Mouse (Mus musculus) intestine, postnatal 0 days (tissue): ENCODE data around the gene Anpep. TPM values are rescaled to one million over a fixed set of nuclear protein-coding genes. Genes with fewer than 3 reads are reported as not detected.
"Not testable (repeated sequence)": the region's sequence is repeated elsewhere in the genome, so short reads cannot be mapped to it uniquely, and the experiment has no call there.

Experiments used
- ATAC-seq: fragments of 200-750 bp; cut with Nextera tagmentation; 2 replicates; pipeline ENCODE4 v1.8.0; 2017; ENCODE audit warnings: mild to moderate bottlenecking, moderate TSS enrichment, moderate library complexity
- H3K27ac ChIP-seq: fragments of 300-500 bp; sonication (generic); 2 replicates; pipeline ENCODE4 v1.5.1; 2014; ENCODE audit warnings: mild to moderate bottlenecking, low read depth, low read length, moderate library complexity
- H3K27me3 ChIP-seq: fragments of 300-500 bp; sonication (generic); replicated peaks from 2 replicates; pipeline ENCODE4 v1.6.1; 2014; ENCODE audit warnings: low read length, mixed read lengths; ENCODE audit not compliant: control insufficient read depth, insufficient read depth
- H3K36me3 ChIP-seq: fragments of 300-500 bp; sonication (generic); 2 replicates; pipeline ENCODE4 v1.6.1; 2014; ENCODE audit warnings: mild to moderate bottlenecking, moderate library complexity; ENCODE audit not compliant: control insufficient read depth, insufficient read depth
- H3K4me1 ChIP-seq: fragments of 300-500 bp; sonication (generic); replicated peaks from 2 replicates; pipeline ENCODE4 v1.6.1; 2014; ENCODE audit warnings: antibody characterized with exemption, low read length, mixed read lengths; ENCODE audit not compliant: control insufficient read depth, insufficient read depth
- H3K4me2 ChIP-seq: fragments of 300-500 bp; sonication (generic); replicated peaks from 2 replicates; pipeline ENCODE4 v1.6.1; 2014; ENCODE audit warnings: low read depth, mild to moderate bottlenecking, moderate library complexity
- H3K4me3 ChIP-seq: fragments of 300-500 bp; sonication (generic); 2 replicates; pipeline ENCODE4 v1.5.1; 2014; ENCODE audit warnings: low read depth, low read length
- H3K9ac ChIP-seq: fragments of 300-500 bp; sonication (generic); 2 replicates; pipeline ENCODE4 v1.6.1; 2014; ENCODE audit warnings: mild to moderate bottlenecking, low read depth, low read length
- H3K9me3 ChIP-seq: fragments of 300-500 bp; sonication (generic); 2 replicates; pipeline ENCODE4 v1.6.1; 2016; ENCODE audit warnings: mixed run types; ENCODE audit not compliant: control insufficient read depth
- CTCF ChIP-seq: sonication (generic); IDR thresholded peaks from 2 replicates; pipeline ENCODE4 v1.5.1; 2016; ENCODE audit warnings: low read depth, mild to moderate bottlenecking, control low read depth, antibody characterized with exemption, moderate library complexity
- WGBS: fragments of 180-500 bp; shearing (Covaris S2); extraction: QIAGEN DNeasy Blood & Tissue Kit; methylation state at CpG from one replicate; pipeline ENCODE4 v1.1.7; 2014; 5-methylcytosine and 5-hydroxymethylcytosine counted together
- polyA plus RNA-seq: library from polyadenylated mRNA; unstranded; fragments of >200 nt; fragmentation: Nextera tagmentation; extraction: Ambion mirVana; gene quantifications from 2 replicates; pipeline ENCODE4 v1.2.1, GENCODE M21; 2015

Anpep gene
- polyA plus RNA-seq, 1 experiment from 2014 or later = 476 TPM

GRCm38 (mm10) chr7:79800336-79800735, 60.5 kb downstream of the Anpep start:
- H3K4me3 ChIP-seq = no peak overlapping the region
- H3K27ac ChIP-seq = no peak overlapping the region
- H3K36me3 ChIP-seq = no peaks in the 10 kb centered on the region
- WGBS = 67% methylated on average over 4 of the region's 4 CpGs
- no peaks in the 10 kb centered on the region for H3K4me1 ChIP-seq
- H3K4me2 ChIP-seq = no peak overlapping the region
- H3K9me3 ChIP-seq = no peaks in the 10 kb centered on the region
- no peak for TF ChIP-seq CTCF
- H3K27me3 ChIP-seq = no peaks in the 10 kb centered on the region
- no peak overlapping the region for H3K9ac ChIP-seq
- no peak for ATAC-seq

GRCm38 (mm10) chr7:79799506-79799905, 61.4 kb downstream of the Anpep start:
- Histone ChIP-seq H3K36me3 (no peaks in the 10 kb centered on the region), H3K27ac (no peak overlapping the region), H3K4me1 (no peaks in the 10 kb centered on the region), H3K27me3 (no peaks in the 10 kb centered on the region), H3K9me3 (no peaks in the 10 kb centered on the region), H3K4me3 (no peak overlapping the region), H3K4me2 (no peak overlapping the region), H3K9ac (no peak overlapping the region)
- TF ChIP-seq CTCF = no peak
- no peak for ATAC-seq
- WGBS = 74% methylated on average over 6 of the region's 6 CpGs

- no peak for ATAC-seq
- WGBS = 2% methylated on average over 8 of the region's 8 CpGs
- Histone ChIP-seq H3K9me3 (no peaks in the 10 kb centered on the region), H3K9ac (no peak overlapping the region), H3K4me1 (no peaks in the 10 kb centered on the region), H3K4me3 (no peak overlapping the region), H3K27ac (no peak overlapping the region), H3K4me2 (no peak overlapping the region), H3K27me3 (0 out of 2 replicates have a peak, but pooled peaks cover under 1% of the 10 kb centered on the region), H3K36me3 (no peaks in the 10 kb centered on the region)
- peak; percentile 91 for TF ChIP-seq CTCF
These were observed 61.8 kb downstream of the Anpep start for GRCm38 (mm10) chr7:79799048-79799447.

- no peak for TF ChIP-seq CTCF
These were observed 62.3 kb downstream of the Anpep start for GRCm38 (mm10) chr7:79798606-79799005.

GRCm38 (mm10) chr7:79793688-79794087, 67.2 kb downstream of the Anpep start, which contains the start of gene Mesp1:
Mesp1 (minus strand) TSS chr7:79793788.
- Histone ChIP-seq H3K9ac (peak within 1 kb of the TSS; percentile 27; the same call in 1 of the 2 replicates), H3K27me3 (peaks cover 23% of the 10 kb centered on the region), H3K36me3 (no peaks in the 10 kb centered on the region), H3K4me3 (peak within 1 kb of the TSS; percentile 38), H3K4me2 (peak within 1 kb of the TSS; percentile 75), H3K9me3 (no peaks in the 10 kb centered on the region), H3K4me1 (peaks cover 11% of the 10 kb centered on the region), H3K27ac (no peak within 1 kb of the TSS)
- WGBS = 78% methylated on average over 6 of the region's 6 CpGs
- ATAC-seq = no peak
- no peak for TF ChIP-seq CTCF

More at GRCm38 (mm10) chr7:79798606-79799005, 62.3 kb downstream of the Anpep start:
- 0 out of 2 replicates have a peak, but pooled peaks cover 4% of the 10 kb centered on the region for H3K27me3 ChIP-seq
- no peak for ATAC-seq
- no peaks in the 10 kb centered on the region for H3K4me1 ChIP-seq
- H3K4me2 ChIP-seq = no peak overlapping the region
- no peak overlapping the region for H3K4me3 ChIP-seq
- H3K9me3 ChIP-seq = no peaks in the 10 kb centered on the region
- no peak overlapping the region for H3K27ac ChIP-seq
- no peak overlapping the region for H3K9ac ChIP-seq
- H3K36me3 ChIP-seq = no peaks in the 10 kb centered on the region
- WGBS = 42% methylated on average over 5 of the region's 5 CpGs

- peak; percentile 29 for ATAC-seq
- 1% methylated on average over 78 of the region's 80 CpGs for WGBS
These were observed 68.0 kb downstream of the Anpep start for GRCm38 (mm10) chr7:79792635-79793421.

GRCm38 (mm10) chr7:79789812-79790211, 71.0 kb downstream of the Anpep start:
- not testable (repeated sequence) for H3K4me3 ChIP-seq, H3K9me3 ChIP-seq, H3K36me3 ChIP-seq, H3K4me2 ChIP-seq, H3K9ac ChIP-seq
- Histone ChIP-seq H3K27me3 (peaks cover 23% of the 10 kb centered on the region), H3K27ac (peak overlapping the region; percentile 31; the same call in 1 of the 2 replicates), H3K4me1 (peaks cover 11% of the 10 kb centered on the region)
- peak; percentile 81 for ATAC-seq
- WGBS = 11% methylated on average over 2 of the region's 2 CpGs

More at GRCm38 (mm10) chr7:79792635-79793421, 68.0 kb downstream of the Anpep start:
- Histone ChIP-seq H3K9me3 (no peaks in the 10 kb centered on the region), H3K4me2 (peak overlapping the region; percentile 75), H3K4me1 (peaks cover 11% of the 10 kb centered on the region), H3K27me3 (peaks cover 23% of the 10 kb centered on the region), H3K36me3 (no peaks in the 10 kb centered on the region), H3K4me3 (peak overlapping the region; percentile 38), H3K9ac (peak overlapping the region; percentile 27; the same call in 1 of the 2 replicates), H3K27ac (no peak overlapping the region)
- TF ChIP-seq CTCF = peak; percentile 78
